Mouse (Mus musculus): ENCODE measurements around the gene Tmem245. TPM values are rescaled to one million over a fixed set of nuclear protein-coding genes. Genes with fewer than 3 reads are reported as not detected.
A peak's percentile ranks its signal among the peaks of the same experiment; 100 is the strongest.
"Not testable (repeated sequence)": the region's sequence is repeated elsewhere in the genome, so short reads cannot be mapped to it uniquely, and the experiment has no call there.

Tmem245 gene
- polyA plus RNA-seq, 1 experiment from 2014 or later, result 11.2 TPM

- Histone ChIP-seq H3K9ac (no peak overlapping the region), H3K4me1 (no peaks in the 10 kb centered on the region), H3K27ac (no peak overlapping the region), H3K4me2 (replicated peaks) (no peak overlapping the region), H3K9me3 (no peaks in the 10 kb centered on the region), H3K36me3 (peaks cover 30% of the 10 kb centered on the region), H3K4me3 (no peak overlapping the region), H3K27me3 (replicated peaks) (no peaks in the 10 kb centered on the region)
- no peak for ATAC-seq (ENCODE audit: low FRiP score, low read depth)
- WGBS, result 89% methylated on average over 5 of the region's 5 CpGs
Measured at GRCm38 (mm10) chr4:56888483-56888882, 58.8 kb downstream of the Tmem245 start.

GRCm38 (mm10) chr4:56886286-56886979 is 60.8 kb downstream of the Tmem245 start:
- H3K4me3 ChIP-seq, result no peak overlapping the region
- H3K4me2 ChIP-seq (replicated peaks), result no peak overlapping the region
- ATAC-seq (ENCODE audit: low FRiP score, low read depth), result no peak
- H3K9ac ChIP-seq, result no peak overlapping the region
- no peaks in the 10 kb centered on the region for H3K4me1 ChIP-seq
- H3K9me3 ChIP-seq, result no peaks in the 10 kb centered on the region
- H3K36me3 ChIP-seq, result peaks cover 30% of the 10 kb centered on the region
- no peak overlapping the region for H3K27ac ChIP-seq
- WGBS, result 94% methylated on average over 6 of the region's 6 CpGs
- no peaks in the 10 kb centered on the region for H3K27me3 ChIP-seq (replicated peaks)

- Histone ChIP-seq H3K4me3 (no peak overlapping the region), H3K9ac (no peak overlapping the region), H3K9me3 (no peaks in the 10 kb centered on the region), H3K27me3 (replicated peaks) (no peaks in the 10 kb centered on the region), H3K4me2 (replicated peaks) (no peak overlapping the region), H3K36me3 (peaks cover 26% of the 10 kb centered on the region), H3K4me1 (no peaks in the 10 kb centered on the region), H3K27ac (no peak overlapping the region)
- ATAC-seq (ENCODE audit: low FRiP score, low read depth), result no peak
- 94% methylated on average over 11 of the region's 11 CpGs for WGBS
Measured at GRCm38 (mm10) chr4:56880036-56880703, 67.1 kb downstream of the Tmem245 start.

GRCm38 (mm10) chr4:56878971-56879370 is 68.3 kb downstream of the Tmem245 start:
- no peaks in the 10 kb centered on the region for H3K27me3 ChIP-seq (replicated peaks)
- H3K27ac ChIP-seq, result no peak overlapping the region
- no peak overlapping the region for H3K9ac ChIP-seq
- WGBS, result 97% methylated on average over 7 of the region's 7 CpGs
- no peak overlapping the region for H3K4me2 ChIP-seq (replicated peaks)
- H3K9me3 ChIP-seq, result no peaks in the 10 kb centered on the region
- peaks cover 24% of the 10 kb centered on the region for H3K36me3 ChIP-seq
- H3K4me1 ChIP-seq, result no peaks in the 10 kb centered on the region
- H3K4me3 ChIP-seq, result no peak overlapping the region
- ATAC-seq (ENCODE audit: low FRiP score, low read depth), result no peak

- 94% methylated on average over 11 of the region's 11 CpGs for WGBS
- H3K4me2 ChIP-seq (replicated peaks); ATAC-seq (ENCODE audit: low FRiP score, low read depth); H3K4me3 ChIP-seq; H3K27me3 ChIP-seq (replicated peaks); H3K4me1 ChIP-seq; H3K27ac ChIP-seq; H3K9me3 ChIP-seq; H3K9ac ChIP-seq: not testable (repeated sequence)
- H3K36me3 ChIP-seq, result peaks cover 15% of the 10 kb centered on the region
Measured at GRCm38 (mm10) chr4:56870541-56870940, 76.7 kb downstream of the Tmem245 start.

- H3K4me2 ChIP-seq (replicated peaks), result no peak overlapping the region
- H3K27me3 ChIP-seq (replicated peaks), result no peaks in the 10 kb centered on the region
- no peaks in the 10 kb centered on the region for H3K9me3 ChIP-seq
- ATAC-seq (ENCODE audit: low FRiP score, low read depth), result no peak
- WGBS, result 71% methylated on average over 5 of the region's 5 CpGs
- no peak overlapping the region for H3K9ac ChIP-seq
- peaks cover 14% of the 10 kb centered on the region for H3K4me1 ChIP-seq
- H3K36me3 ChIP-seq, result 0 out of 2 replicates have a peak, but pooled peaks cover 3% of the 10 kb centered on the region
- H3K4me3 ChIP-seq, result no peak overlapping the region
- no peak overlapping the region for H3K27ac ChIP-seq
Measured at GRCm38 (mm10) chr4:56867761-56868160, 79.5 kb downstream of the Tmem245 start.

GRCm38 (mm10) chr4:56865971-56866370 is 81.3 kb downstream of the Tmem245 start:
- no peaks in the 10 kb centered on the region for H3K9me3 ChIP-seq
- H3K4me2 ChIP-seq (replicated peaks), result no peak overlapping the region
- 52% methylated on average over 4 of the region's 4 CpGs for WGBS
- ATAC-seq (ENCODE audit: low FRiP score, low read depth), result no peak
- H3K4me1 ChIP-seq, result peaks cover 14% of the 10 kb centered on the region
- H3K36me3 ChIP-seq, result 0 out of 2 replicates have a peak, but pooled peaks cover 1% of the 10 kb centered on the region
- no peak overlapping the region for H3K27ac ChIP-seq
- no peak overlapping the region for H3K4me3 ChIP-seq
- no peaks in the 10 kb centered on the region for H3K27me3 ChIP-seq (replicated peaks)
- no peak overlapping the region for H3K9ac ChIP-seq

- Histone ChIP-seq H3K9ac (peak within 1 kb of the TSS; percentile 84), H3K27ac (peak within 1 kb of the TSS; percentile 64), H3K9me3 (no peaks in the 10 kb centered on the region), H3K4me2 (replicated peaks) (peak within 1 kb of the TSS; percentile 89), H3K36me3 (no peaks in the 10 kb centered on the region; the same call in 1 of the 2 replicates), H3K27me3 (replicated peaks) (no peaks in the 10 kb centered on the region), H3K4me3 (peak within 1 kb of the TSS; percentile 83), H3K4me1 (peaks cover 14% of the 10 kb centered on the region)
- ATAC-seq (ENCODE audit: low FRiP score, low read depth), result peak; percentile 96
- under 1% methylated on average over 40 of the region's 45 CpGs for WGBS
Measured at GRCm38 (mm10) chr4:56865003-56865511, 82.2 kb downstream of the Tmem245 start, which contains the start of gene Ctnnal1. Ctnnal1 (minus strand) TSS chr4:56865188.

- Histone ChIP-seq H3K27ac (peak overlapping the region; percentile 64), H3K4me1 (peaks cover 14% of the 10 kb centered on the region), H3K9me3 (no peaks in the 10 kb centered on the region), H3K4me3 (peak overlapping the region; percentile 83), H3K36me3 (no peaks in the 10 kb centered on the region; the same call in 1 of the 2 replicates), H3K27me3 (replicated peaks) (no peaks in the 10 kb centered on the region), H3K4me2 (replicated peaks) (peak overlapping the region; percentile 89), H3K9ac (peak overlapping the region; percentile 84)
- WGBS, result under 1% methylated on average over 49 of the region's 49 CpGs
- ATAC-seq (ENCODE audit: low FRiP score, low read depth), result peak; percentile 81
Measured at GRCm38 (mm10) chr4:56864417-56865001, 82.7 kb downstream of the Tmem245 start.

GRCm38 (mm10) chr4:56864016-56864415 is 83.2 kb downstream of the Tmem245 start:
- Histone ChIP-seq H3K4me3 (peak overlapping the region; percentile 83), H3K4me1 (peaks cover 14% of the 10 kb centered on the region), H3K4me2 (replicated peaks) (peak overlapping the region; percentile 89), H3K36me3 (no peaks in the 10 kb centered on the region; the same call in 1 of the 2 replicates), H3K9me3 (no peaks in the 10 kb centered on the region), H3K27me3 (replicated peaks) (no peaks in the 10 kb centered on the region), H3K27ac (no peak overlapping the region), H3K9ac (peak overlapping the region; percentile 84)
- ATAC-seq (ENCODE audit: low FRiP score, low read depth), result no peak
- WGBS, result 65% methylated on average over 4 of the region's 4 CpGs

GRCm38 (mm10) chr4:56861551-56861950 is 85.7 kb downstream of the Tmem245 start:
- H3K9ac ChIP-seq, result no peak overlapping the region
- H3K4me3 ChIP-seq, result no peak overlapping the region
- H3K27me3 ChIP-seq (replicated peaks), result no peaks in the 10 kb centered on the region
- no peak overlapping the region for H3K27ac ChIP-seq
- no peaks in the 10 kb centered on the region for H3K9me3 ChIP-seq
- H3K36me3 ChIP-seq, result no peaks in the 10 kb centered on the region; the same call in 1 of the 2 replicates
- WGBS, result 95% methylated on average over 4 of the region's 4 CpGs
- H3K4me2 ChIP-seq (replicated peaks), result no peak overlapping the region
- peaks cover 14% of the 10 kb centered on the region for H3K4me1 ChIP-seq
- ATAC-seq (ENCODE audit: low FRiP score, low read depth), result no peak

- WGBS, result 82% methylated on average over 9 of the region's 9 CpGs
- no peak overlapping the region for H3K4me3 ChIP-seq
- H3K36me3 ChIP-seq, result no peaks in the 10 kb centered on the region; the same call in 1 of the 2 replicates
- ATAC-seq (ENCODE audit: low FRiP score, low read depth), result no peak
- H3K9ac ChIP-seq, result no peak overlapping the region
- H3K9me3 ChIP-seq, result no peaks in the 10 kb centered on the region
- H3K27me3 ChIP-seq (replicated peaks), result no peaks in the 10 kb centered on the region
- no peak overlapping the region for H3K27ac ChIP-seq
- peaks cover 7% of the 10 kb centered on the region for H3K4me1 ChIP-seq
- no peak overlapping the region for H3K4me2 ChIP-seq (replicated peaks)
Measured at GRCm38 (mm10) chr4:56858733-56859132, 88.5 kb downstream of the Tmem245 start.

Measured in neural tube, embryonic 12.5 days (tissue).